In the genomic region with DNA sequence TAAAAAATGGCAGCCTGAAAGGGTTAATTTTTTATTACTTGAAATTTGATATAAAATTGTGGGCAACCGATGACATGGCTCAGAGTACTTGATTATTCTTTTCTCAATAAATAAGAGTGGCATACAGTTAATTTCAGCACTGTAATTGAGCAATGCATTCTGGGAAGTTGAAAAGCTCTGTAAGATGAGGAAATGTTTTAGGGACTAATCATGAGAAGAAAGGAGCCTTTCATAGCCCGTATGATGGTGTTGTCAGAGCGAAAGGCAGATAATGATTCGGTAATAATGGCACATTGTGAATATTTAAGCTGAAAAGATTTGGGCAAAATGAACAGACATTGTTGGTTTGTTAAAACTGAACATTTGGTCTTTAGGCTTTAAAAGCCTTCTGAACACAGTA, we compare ENCODE assay signal across 28 mouse cellular contexts.
DNase-seq lines count a peak whose midpoint lies in the region; ATAC-seq lines count a peak whose summit lies in the region.
"Had no signal": no experiment of that assay in that cellular context is flagged by ENCODE, and none has a peak within 500 bp of the region (broad histone marks: within the 10 kb centered on the region; RNA-seq: fewer than 3 reads in every experiment).

No protein-coding gene starts in this region.

- no peak overlapping the region for H3K27ac ChIP-seq in forebrain, embryonic 16.5 days (ENCODE audit: low read length)
- H3K27ac ChIP-seq in hindbrain, embryonic 13.5 days, result no peak overlapping the region
- H3K27ac ChIP-seq: embryonic facial prominence, embryonic 15.5 days; heart, embryonic 10.5 days; hindbrain, postnatal 0 days; intestine, embryonic 15.5 days; limb, embryonic 13.5 days; lung, embryonic 15.5 days; midbrain, embryonic 13.5 days had no signal

- WGBS in forebrain, embryonic 16.5 days, result 8% methylated on average over 4 of the region's 4 CpGs
- 64% methylated on average over 4 of the region's 4 CpGs for WGBS in hindbrain, embryonic 13.5 days

- ATAC-seq in forebrain, embryonic 16.5 days, result peak; percentile 29; the same call in 1 of the 2 replicates
- no peak for ATAC-seq in hindbrain, embryonic 13.5 days (ENCODE audit: low FRiP score)
- ATAC-seq: activated CD4-positive, CD25-positive, alpha-beta regulatory T cell, adult 4 months; hindbrain, postnatal 0 days; intestine, embryonic 15.5 days; midbrain, embryonic 13.5 days had no signal

- H3K36me3 ChIP-seq in forebrain, embryonic 16.5 days (ENCODE audit: control insufficient read depth, insufficient read depth), result no peaks in the 10 kb centered on the region
- no peaks in the 10 kb centered on the region for H3K36me3 ChIP-seq in hindbrain, embryonic 13.5 days
- H3K36me3 ChIP-seq: embryonic facial prominence, embryonic 15.5 days; heart, embryonic 10.5 days; heart, embryonic 15.5 days; lung, embryonic 15.5 days; midbrain, embryonic 13.5 days had no signal

- no peaks in the 10 kb centered on the region for H3K9me3 ChIP-seq in forebrain, embryonic 16.5 days (ENCODE audit: control insufficient read depth, low read length)
- H3K9me3 ChIP-seq in hindbrain, embryonic 13.5 days, result no peaks in the 10 kb centered on the region
- H3K9me3 ChIP-seq: embryonic facial prominence, embryonic 15.5 days; heart, embryonic 10.5 days; heart, embryonic 15.5 days; intestine, embryonic 15.5 days; limb, embryonic 13.5 days; lung, embryonic 15.5 days; midbrain, embryonic 13.5 days had no signal

- DNase-seq in heart, adult 11 months, result peak; percentile 22
- no peak for DNase-seq in heart, adult 8-10 months (ENCODE audit: low spot score)
- DNase-seq in Muller cell, postnatal 12 days (ENCODE audit: inconsistent ontology term), result peak; percentile 87
- peak; percentile 60 for DNase-seq in brain, adult 2 months (ENCODE audit: low read depth, low spot score)
- no peak for DNase-seq in cerebellum, adult 8-10 months
- DNase-seq: adrenal gland, adult 8-10 months; B cell, adult 2 months; cerebellum, adult 11 months; cerebellum, adult 9-11 months; embryo, embryonic 11 days; kidney, adult 8-10 months; kidney, postnatal 10 days; layer of hippocampus, adult 9-11 months; lung, postnatal 4 days; spleen, adult 18-20 months; thymus, postnatal 14 days had no signal

- H3K27me3 ChIP-seq in forebrain, embryonic 16.5 days (replicated peaks; ENCODE audit: control insufficient read depth, insufficient read depth, low read length), result no peaks in the 10 kb centered on the region
- H3K27me3 ChIP-seq in hindbrain, embryonic 13.5 days, result no peaks in the 10 kb centered on the region
- H3K27me3 ChIP-seq: embryonic facial prominence, embryonic 15.5 days; heart, embryonic 15.5 days; intestine, embryonic 15.5 days; limb, embryonic 13.5 days; lung, embryonic 15.5 days; midbrain, embryonic 13.5 days had no signal

- no peak overlapping the region for H3K4me3 ChIP-seq in forebrain, embryonic 16.5 days (replicated peaks; ENCODE audit: low read length)
- H3K4me3 ChIP-seq in hindbrain, embryonic 13.5 days, result no peak overlapping the region
- H3K4me3 ChIP-seq: embryonic facial prominence, embryonic 15.5 days; heart, embryonic 10.5 days; heart, embryonic 15.5 days; intestine, embryonic 15.5 days; limb, embryonic 13.5 days; lung, embryonic 15.5 days; midbrain, embryonic 13.5 days had no signal

- no peak overlapping the region for H3K9ac ChIP-seq in forebrain, embryonic 16.5 days (replicated peaks; ENCODE audit: low read depth, low read length)
- no peak overlapping the region for H3K9ac ChIP-seq in hindbrain, embryonic 13.5 days
- H3K9ac ChIP-seq: embryonic facial prominence, embryonic 15.5 days; heart, embryonic 15.5 days; intestine, embryonic 15.5 days; limb, embryonic 13.5 days; lung, embryonic 15.5 days; midbrain, embryonic 13.5 days had no signal

- H3K4me1 ChIP-seq in forebrain, embryonic 16.5 days (replicated peaks; ENCODE audit: control insufficient read depth, insufficient read depth, low read length), result peaks cover 41% of the 10 kb centered on the region
- H3K4me1 ChIP-seq in hindbrain, embryonic 13.5 days (replicated peaks), result peaks cover 19% of the 10 kb centered on the region
- H3K4me1 ChIP-seq: intestine, embryonic 15.5 days had no signal

- no peak overlapping the region for H3K4me2 ChIP-seq in forebrain, embryonic 16.5 days (ENCODE audit: low read length)
- no peak overlapping the region for H3K4me2 ChIP-seq in hindbrain, embryonic 13.5 days
- H3K4me2 ChIP-seq: embryonic facial prominence, embryonic 15.5 days; heart, embryonic 15.5 days; intestine, embryonic 15.5 days; limb, embryonic 13.5 days; liver, embryonic 11.5 days; lung, embryonic 15.5 days; midbrain, embryonic 13.5 days had no signal

Comparison
In these comparisons a context has a peak if more than half of its experiments do, and no peak if none do; other contexts are left out.
1. DNase-seq: peak in heart, adult 11 months (single experiment), Muller cell, postnatal 12 days (single experiment) and brain, adult 2 months (single experiment); none in heart, adult 8-10 months (single experiment) and cerebellum, adult 8-10 months (single experiment).